Mouse (Mus musculus) ES-Bruce4 (cell line): ENCODE results near the gene Coro1a.

ENCODE experiments used
- CTCF ChIP-seq: IDR thresholded peaks from one replicate; pipeline ENCODE4 v1.8.1; 2011; ENCODE audit warnings: low read depth, low read length
- POLR2A ChIP-seq: IDR thresholded peaks from one replicate; pipeline ENCODE4 v1.8.1; 2011; ENCODE audit warnings: low read length; ENCODE audit not compliant: insufficient read depth

- TF ChIP-seq CTCF (no peak), POLR2A (no peak)
Measured at GRCm38 (mm10) chr7:126676207-126676606, 31.4 kb downstream of the Coro1a start, which contains the start of gene Sult1a1.
